Mouse (Mus musculus) fat pad, adult 2 months (tissue): Measurements from ENCODE around the gene Rasgef1b.
A peak's percentile ranks its signal among the peaks of the same experiment; 100 is the strongest.

Experiments used
- DNase-seq: peaks from one replicate; pipeline ENCODE4 v3.0.0-alpha.2; 2011; ENCODE audit warnings: low read depth, low spot score; ENCODE audit errors: extremely low read depth

Gene Rasgef1b

DNA sequence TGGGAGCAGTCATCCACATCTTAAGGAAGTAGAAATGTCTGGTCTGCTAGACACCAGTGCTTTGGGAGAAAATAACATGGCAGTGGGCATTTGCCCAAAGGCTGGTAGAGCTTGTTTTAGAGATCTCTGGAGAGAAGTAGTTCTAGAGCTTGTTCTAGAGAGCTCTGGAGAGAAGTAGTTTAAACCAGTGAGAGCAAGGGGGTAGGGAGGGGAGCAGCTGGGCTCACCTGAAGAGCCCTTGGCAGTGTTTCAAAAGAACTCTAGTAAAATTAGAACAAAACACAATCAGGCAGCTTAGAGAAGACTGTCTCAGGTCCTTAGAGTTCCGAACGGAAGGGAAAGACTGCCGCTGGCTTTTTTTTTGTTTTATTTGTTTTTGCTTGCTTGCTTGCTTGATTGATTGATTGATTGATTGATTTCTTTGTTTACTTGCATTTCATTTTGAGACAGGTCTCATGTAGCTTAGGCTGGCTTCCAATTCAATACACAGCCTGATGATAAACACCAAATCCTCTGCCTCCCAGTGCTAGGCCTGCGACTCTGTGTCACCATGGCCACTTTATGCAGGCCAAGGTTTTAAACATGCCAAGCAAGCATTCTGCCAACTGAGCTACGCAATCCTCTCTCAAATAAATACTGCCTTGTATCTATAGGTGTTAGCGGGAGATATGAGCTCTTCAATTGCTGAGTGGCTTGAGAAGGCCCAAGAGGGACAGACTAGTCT lies 466.5 kb downstream of the Rasgef1b start:
- no peak for DNase-seq

DNA sequence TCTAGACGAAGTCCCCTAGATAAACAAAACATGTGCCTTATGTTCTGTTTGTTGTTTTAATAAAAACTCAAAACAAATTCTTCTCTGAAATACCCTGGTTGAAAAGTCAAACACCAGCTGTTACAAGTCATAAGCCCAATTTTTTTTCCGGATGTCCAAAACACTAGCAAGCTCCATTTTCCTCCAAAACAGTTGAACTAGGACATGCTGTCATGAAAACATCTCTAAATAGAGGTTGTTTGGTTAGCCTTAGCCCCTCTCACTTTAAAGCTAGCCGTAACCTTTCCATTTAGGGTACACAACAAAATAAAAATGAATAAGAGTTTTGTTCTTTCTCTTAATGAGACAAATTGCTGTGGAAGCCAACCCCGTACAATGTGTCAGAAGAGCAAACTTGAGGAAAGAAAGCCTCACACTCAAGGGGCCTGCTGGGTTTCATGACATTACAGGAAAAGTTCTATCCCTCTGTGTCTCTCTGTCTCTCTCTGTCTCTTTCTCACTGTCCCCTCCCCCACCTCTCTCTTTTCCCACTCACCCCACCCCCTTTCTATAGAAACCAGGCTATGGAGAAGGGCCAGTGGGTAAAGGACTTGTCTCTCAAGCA lies 467.6 kb downstream of the Rasgef1b start:
- no peak for DNase-seq

DNA sequence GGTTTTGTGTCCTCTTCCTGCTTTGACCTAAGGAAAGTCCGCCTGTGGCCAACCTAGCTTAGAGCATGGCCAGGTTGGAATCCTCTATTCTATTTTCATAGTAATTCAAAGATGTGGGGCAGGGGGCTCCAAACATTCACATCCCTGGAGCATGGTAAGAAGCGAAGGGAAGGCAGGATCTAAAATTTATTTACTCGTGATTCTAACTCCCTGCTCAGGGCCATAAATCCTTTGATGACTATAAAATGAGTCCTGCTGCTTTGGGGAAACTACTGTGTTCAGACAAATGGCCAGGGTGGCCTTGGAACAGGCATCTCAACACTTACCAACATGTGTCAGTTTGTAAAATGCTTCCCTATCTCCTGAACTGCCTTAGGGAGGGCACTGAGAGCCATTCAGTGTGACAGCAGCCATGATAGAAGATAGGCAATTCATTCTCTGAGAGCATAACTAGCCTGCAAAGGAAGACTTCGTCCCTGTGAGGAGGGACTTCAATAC lies 470.8 kb downstream of the Rasgef1b start:
- no peak for DNase-seq

DNA sequence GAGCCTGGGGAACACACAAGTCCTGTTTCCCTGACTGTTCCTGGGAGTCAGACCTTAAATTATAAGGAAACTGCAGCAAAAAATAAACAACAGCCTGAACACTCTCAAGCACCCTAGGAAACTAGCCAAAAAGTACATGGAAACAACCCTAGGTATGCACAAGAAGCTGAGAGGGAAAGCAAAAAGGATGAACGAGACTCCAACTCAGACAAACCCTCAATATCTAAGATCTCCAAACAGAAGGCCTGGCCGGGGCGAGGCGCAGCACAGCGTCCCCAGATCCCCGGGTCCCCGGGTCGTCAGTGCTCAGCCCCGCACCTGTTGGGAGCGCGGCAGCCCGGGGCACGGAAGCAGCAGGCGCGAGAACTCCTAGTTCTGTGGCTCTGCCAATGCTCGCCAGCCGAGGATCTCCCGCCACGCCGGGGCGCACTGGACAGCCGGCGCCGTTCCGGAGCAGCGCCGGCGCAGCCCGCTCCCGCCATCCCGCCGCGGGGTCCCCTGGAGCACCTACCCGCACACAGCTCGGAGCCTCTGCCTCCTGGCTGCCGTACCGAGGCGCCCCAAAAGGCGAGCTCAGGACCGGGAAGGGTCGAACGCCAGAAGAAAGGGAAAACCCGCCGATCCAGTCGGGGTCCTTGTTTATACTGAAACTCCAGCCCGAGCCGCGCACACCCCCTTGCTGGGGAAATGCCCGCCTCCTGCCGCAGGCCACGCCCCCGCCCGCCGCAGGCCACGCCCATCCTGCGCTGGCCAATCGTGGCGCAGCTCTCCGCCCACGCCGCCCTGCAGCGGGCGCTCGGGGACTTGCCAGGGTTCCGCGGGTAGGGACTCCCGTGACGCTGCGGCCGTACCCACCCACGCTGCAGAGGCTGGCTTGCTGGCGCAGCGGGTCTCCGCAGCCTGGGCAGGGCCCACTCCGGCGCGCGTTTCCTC lies 476.4 kb downstream of the Rasgef1b start:
- DNase-seq = no peak

DNA sequence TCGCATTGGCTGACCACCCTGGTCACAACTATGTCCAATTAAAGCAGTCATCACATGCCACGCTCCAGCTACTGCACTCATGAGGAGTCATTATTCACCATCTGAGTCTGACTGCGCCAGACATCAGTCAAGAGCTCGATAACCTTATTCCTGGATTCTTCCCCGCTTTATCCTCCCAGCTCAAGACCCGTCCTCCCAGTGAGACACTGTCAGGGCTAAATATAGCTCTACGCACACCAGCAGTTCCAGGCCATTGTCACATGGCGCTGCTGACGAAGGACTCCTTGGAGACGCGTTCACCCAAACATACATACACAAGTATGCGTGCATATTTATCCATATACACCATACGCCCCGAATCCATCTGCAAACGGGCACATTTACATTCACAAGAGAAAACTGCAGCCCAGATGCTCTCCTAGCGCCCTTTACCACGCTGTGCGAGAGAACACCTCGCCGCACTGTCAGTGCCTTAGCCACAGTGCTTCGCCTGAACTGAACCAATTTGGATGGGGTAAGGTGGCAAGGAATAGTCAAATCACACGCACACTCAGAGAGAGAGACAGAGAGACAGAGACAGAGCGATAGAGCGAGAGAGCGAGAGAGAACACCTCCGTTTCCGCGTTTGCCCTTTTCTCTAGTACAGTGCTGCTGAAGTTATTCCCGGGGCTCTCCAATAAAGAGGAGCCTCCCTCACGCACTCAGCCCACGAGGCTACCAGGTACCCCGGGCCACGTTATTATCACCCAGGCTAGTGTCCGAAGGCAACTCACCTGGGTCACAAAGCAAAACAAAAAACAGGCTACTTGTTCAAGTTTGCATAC lies 477.3 kb downstream of the Rasgef1b start:
- DNase-seq = no peak

DNA sequence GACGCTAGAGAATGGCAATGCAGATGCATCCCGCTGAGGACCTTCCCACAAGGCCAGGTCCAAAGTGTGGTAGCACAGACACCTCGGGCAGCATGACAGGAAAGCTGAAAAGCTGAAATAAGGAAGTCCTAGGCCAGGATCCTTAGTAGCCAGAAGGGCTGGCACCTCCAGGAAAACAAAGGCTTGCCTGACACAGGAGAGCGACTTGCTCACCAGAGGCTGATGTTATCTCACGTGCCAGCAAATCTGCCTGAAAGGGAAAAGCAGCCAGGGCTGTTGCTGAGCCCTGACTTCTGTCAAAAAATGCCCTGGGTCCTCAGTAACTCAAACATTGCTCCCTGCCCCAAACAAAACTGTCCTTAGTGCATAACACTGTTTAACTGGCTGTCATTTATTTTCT lies 478.0 kb downstream of the Rasgef1b start:
- no peak for DNase-seq

DNA sequence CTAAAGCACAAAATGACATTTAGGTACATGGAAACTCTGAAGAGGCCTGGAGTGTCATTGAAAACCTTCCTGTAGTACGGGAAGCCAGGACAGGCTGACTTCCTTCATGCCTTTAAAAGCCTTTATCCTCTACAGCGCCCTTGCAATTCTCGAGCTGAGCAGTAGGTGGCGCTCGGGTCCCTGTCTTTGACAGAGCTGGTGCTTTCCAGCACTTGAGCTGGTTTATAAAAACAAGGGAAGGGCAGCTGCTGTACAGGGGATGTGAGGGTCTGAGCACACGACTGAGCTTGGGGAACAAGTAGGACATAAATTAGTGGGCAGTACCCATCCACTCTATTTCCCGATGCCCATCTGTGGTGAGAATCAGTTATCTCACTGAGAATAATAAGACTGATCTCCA lies 480.4 kb downstream of the Rasgef1b start:
- DNase-seq = no peak

DNA sequence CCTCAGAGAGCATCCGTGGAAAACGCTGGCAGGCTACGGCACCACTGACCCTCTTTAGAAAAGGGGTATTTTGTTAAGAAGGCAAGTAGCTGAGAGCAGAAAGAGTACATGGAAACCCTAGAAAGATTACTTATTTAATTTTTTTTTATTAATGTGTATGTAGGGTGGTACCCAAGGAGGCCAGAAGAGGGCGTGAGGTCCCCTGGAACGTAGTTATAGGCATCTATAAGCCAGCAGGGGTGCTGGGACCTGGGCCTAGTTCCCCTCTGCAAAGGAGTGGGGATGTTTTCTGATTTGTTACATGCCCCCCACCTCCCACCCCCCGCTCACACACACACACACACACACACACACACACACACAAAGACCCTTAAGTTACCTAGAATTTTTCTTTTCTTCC lies 480.9 kb downstream of the Rasgef1b start:
- no peak for DNase-seq

DNA sequence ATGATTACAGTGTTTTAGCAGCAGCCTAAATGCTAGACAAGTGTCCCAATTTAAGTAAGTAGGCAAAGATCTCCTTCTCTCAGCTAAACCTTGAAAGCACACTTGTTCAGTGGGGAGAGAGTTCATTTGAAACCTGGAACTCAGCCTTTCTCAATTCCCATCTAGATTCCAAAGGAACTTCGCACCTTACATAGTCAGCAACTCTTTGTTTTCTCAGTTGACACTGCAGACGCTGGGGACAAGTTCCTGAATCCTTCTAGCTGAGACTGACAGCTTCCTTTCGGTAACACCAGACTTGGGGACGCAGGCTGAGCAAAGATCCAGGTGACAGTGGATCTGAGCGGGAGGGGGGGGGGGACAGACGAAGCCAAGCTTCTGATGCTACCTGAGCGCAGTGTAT lies 481.4 kb downstream of the Rasgef1b start:
- no peak for DNase-seq

DNA sequence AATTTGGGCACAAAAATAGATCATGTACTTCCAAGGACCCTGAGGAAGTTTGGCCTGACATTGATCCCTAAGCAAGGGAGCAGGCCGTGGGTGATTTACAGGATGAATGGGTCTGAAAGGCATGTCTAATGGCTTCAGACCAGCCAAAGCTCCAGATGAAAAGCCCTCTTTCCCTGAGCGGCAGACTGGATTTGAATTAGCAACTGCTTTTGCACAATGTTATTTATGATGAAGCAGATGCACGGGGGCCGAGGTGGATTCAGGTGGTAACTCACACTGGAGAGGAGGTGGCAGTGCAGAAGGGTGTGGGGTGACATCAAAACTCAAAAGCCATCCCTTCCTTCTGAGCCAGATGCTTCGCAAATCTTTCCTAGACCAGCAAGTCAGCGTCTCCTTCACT lies 481.9 kb downstream of the Rasgef1b start:
- DNase-seq = no peak

DNA sequence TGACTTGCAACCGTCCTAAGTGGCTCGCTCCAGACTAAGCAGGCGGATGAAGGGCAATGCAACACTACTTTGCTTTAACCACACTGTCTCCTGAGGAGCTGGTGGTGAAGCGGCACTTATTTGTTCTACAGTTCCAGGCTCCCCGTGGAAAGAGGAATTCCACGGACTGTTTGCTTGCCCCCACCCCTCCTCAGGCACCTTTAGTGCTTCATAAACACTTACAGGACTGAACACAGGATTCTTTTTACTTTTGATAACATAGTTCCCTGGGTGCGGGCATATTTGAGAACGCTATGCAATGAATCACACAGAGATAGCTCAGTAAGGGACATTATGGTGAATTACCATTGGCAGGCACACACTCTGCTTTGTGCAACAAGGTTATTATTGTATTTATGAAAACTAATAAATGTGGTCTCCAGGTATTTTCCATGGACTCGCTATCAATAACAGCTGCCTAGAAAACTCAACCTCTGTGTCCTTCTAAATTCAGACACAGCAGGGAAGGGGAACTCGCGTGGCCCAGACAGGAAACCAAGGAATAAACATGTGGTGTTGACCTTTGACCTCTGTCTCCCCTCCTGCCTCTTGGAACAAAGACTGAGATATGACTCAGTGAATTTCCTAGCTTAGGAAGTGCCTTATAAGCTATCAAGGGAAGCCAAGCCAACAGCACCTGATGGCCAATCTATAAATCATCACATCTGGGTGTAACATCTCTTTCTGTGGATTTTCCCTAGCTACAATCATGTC lies 486.7 kb downstream of the Rasgef1b start:
- no peak for DNase-seq

DNA sequence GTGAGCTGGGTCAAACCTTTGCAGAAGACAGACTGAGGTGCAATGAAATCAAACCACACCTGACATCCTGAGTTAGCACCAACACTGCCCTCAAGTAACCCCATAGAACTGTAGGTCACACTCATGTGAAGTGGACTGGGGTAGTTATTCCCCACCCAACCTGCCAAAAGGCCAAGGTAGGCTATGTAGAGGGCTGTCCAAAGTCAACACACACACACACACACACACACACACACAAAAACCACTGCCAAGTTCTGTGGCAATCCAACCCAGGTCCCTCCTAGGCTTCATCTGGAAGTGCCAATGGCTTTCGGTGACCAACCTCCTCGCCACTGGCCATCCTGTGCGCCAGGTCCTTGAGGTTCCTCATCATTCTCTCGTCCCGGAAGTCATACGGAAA lies 488.4 kb downstream of the Rasgef1b start:
- no peak for DNase-seq

DNA sequence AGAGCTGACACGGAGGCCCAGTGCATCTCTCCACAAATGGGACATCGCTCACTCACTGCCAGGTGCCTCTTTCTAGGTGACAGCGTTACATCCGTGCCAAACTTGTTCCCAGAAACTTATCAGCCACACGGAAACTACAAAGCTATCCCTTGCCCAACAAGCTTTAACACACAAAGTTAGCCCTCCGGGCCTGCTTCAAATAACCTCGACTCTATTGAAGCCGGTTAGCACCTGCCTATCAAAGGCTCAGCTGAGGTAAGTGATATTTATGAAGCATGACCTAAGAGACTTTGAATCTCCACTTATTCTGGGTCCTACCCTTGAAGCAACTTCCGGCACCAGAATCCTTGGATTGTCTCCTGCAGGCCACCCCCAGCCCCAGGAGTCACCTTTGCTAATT lies 489.2 kb downstream of the Rasgef1b start:
- DNase-seq = no peak

DNA sequence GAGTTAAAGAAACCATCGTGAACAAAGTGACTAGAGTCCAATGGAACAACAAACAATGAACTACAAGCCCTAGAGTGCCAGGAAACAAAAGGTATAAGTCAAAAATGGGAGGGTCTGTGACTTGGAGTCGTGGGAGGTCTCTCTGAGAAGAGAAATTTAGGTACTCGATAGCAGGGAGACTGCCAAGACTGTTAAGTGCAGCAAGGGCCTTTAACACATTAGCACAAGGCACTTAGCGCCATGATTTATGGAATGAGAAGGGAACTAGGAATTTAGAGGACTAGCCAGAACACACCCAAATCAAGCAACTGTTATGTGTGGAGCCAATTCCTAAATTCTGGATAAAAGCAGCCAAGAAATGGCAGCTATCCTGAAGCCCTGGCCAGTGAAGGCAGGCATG lies 490.7 kb downstream of the Rasgef1b start:
- DNase-seq = no peak

DNA sequence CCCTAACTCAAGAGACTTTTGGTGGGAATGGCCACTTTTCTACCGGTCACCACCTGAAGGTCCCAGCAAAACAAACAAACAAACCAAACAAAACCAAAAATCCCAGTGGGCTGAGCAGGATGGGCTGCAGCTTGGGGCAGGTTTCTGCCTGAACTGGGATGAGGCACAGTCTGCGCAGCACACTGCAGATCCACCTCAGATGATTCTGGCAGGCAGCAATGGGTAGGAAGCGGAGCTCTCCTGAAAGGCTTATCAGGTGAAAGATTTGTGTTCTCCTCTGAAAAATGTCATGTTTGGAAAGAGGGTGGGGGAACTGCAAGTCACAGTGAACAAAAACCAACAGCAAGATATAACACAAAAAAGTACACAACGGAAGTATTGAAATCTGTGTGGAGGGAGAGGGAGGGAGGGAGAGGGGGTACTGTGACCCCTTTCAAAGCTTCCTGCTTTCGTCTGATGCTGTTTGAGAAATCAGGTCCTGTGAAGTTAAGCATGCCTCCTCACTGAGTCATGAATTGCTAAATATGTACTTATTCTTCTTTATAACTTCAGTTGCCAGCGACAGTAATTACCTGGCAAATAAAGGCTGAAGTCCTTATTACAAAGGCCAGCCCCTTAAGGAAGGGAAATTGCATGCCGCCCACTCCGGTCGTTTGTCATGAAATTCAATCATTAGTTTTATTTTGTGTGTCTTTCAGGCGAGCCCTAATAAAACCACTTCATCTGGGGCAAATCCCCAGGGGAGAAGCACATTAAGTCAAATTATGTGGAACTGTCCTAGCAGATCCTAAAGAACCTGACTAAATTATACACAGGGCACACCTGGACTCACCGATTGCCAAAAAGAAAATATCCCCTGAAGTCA lies 491.7 kb downstream of the Rasgef1b start:
- DNase-seq = peak; percentile 84

DNA sequence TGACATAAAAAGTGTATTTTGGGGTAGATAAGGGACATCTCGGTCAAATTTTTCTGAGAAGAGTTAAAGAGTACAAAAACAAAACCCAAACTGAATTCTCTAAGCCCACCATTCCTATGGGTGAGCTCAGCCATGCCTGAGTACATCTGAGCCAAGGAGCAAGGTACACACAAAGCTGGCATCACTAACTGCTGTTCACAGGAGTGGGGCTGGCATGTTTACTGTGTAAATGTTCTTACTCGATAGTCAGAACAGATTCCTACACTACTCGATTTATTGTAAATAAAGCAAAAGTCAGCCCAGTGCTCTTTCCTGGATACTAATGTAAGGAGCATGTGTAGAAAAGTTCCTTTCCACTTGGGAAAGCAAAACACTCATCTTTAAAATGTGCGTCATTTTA lies 492.4 kb downstream of the Rasgef1b start:
- no peak for DNase-seq

DNA sequence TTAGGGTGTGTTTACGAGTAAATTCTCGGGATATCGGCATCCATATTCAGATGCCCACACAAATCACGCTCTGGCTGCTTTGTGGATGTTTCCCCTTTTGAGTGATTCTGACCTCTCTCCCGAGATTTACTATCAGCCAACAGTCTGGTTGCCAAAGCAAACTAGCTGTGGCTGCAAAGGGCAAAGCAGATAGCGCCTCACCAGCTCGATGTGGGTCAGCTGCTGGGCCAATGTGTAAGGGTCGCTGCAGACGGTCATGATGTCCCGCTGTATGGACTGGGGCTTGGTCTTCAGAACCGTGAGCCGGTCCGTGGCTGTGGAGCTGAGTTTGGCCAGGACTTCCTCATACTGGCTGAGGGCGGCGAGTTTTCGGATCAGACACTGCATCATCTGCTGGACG lies 494.6 kb downstream of the Rasgef1b start:
- DNase-seq = no peak

DNA sequence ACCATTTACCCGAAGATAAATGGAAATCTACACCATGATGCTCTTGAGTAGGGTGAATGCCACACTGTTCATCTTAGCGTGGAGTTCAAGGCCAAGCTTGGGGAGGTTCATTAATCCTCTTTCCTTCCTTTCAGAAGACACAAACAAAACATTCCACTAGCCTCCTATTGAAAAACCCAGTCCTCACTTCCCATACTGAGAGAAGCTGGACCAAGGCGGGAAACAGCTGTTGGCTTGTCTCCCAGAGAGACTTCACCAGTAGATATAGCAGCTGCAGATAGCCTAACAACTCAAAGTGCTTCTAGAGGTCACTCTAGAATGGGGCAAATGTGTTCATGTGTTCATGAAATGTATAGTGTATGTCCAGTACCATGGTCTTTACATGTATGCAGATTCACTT lies 495.7 kb downstream of the Rasgef1b start:
- DNase-seq = no peak

DNA sequence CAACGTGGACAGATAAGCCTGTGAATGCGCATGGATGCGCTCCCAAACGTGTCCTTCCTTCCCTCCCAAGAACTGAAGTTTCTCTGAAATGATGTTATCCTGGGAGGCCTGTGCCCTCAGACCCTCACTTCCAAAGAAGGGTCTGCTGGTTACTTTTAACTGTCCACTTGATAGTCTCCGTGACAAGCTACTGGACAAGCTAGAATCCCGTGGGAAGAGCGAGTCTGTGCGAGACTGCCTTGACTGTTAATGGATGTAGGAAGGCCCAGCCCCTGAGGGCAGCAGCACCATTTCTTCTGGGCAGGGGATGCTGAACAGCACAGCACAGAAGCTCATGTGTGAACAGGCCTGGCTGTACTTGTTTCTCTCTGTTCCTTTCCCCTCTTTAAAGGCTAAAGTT lies 496.5 kb downstream of the Rasgef1b start:
- no peak for DNase-seq
